Mouse (Mus musculus) forebrain, postnatal 0 days (tissue): ENCODE data around the gene Tesmin. TPM values are rescaled to one million over a fixed set of nuclear protein-coding genes. Genes with fewer than 3 reads are reported as not detected.

Experiments used
- ATAC-seq: fragments of 200-750 bp; cut with Nextera tagmentation; 2 replicates; pipeline ENCODE4 v1.8.0; 2017; ENCODE audit warnings: mild to moderate bottlenecking, moderate library complexity
- DNase-seq: peaks from one replicate; pipeline ENCODE4 v3.0.0-alpha.2; 2015
- H3K27ac ChIP-seq: fragments of 300-500 bp; sonication (generic); 2 replicates; pipeline ENCODE4 v1.5.1; 2014; ENCODE audit warnings: low read depth, mild to moderate bottlenecking, antibody characterized with exemption, low read length, moderate library complexity, mixed read lengths
- H3K27me3 ChIP-seq: fragments of 300-500 bp; sonication (generic); 2 replicates; pipeline ENCODE4 v1.6.1; 2014; ENCODE audit warnings: mild to moderate bottlenecking, low read length, mixed read lengths; ENCODE audit not compliant: insufficient read depth
- H3K36me3 ChIP-seq: fragments of 300-500 bp; sonication (generic); 2 replicates; pipeline ENCODE4 v1.6.1; 2014; ENCODE audit warnings: mild to moderate bottlenecking, moderate library complexity; ENCODE audit not compliant: insufficient read depth
- H3K4me1 ChIP-seq: fragments of 300-500 bp; sonication (generic); 2 replicates; pipeline ENCODE4 v1.6.1; 2014; ENCODE audit warnings: antibody characterized with exemption; ENCODE audit not compliant: insufficient read depth
- H3K4me2 ChIP-seq: fragments of 300-500 bp; sonication (generic); 2 replicates; pipeline ENCODE4 v1.6.1; 2014; ENCODE audit warnings: low read depth, mild to moderate bottlenecking, moderate library complexity
- H3K4me3 ChIP-seq: fragments of 300-500 bp; sonication (generic); 2 replicates; pipeline ENCODE4 v1.5.1; 2014; ENCODE audit warnings: low read depth, low read length, mixed read lengths
- H3K9ac ChIP-seq: fragments of 300-500 bp; sonication (generic); 2 replicates; pipeline ENCODE4 v1.6.1; 2014; ENCODE audit warnings: mild to moderate bottlenecking
- H3K9me3 ChIP-seq: fragments of 300-500 bp; sonication (generic); 2 replicates; pipeline ENCODE4 v1.6.1; 2016; ENCODE audit warnings: low read length
- CTCF ChIP-seq: sonication (generic); IDR thresholded peaks from 2 replicates; pipeline ENCODE4 v1.5.1; 2016; ENCODE audit warnings: antibody characterized with exemption, control low read depth, low read depth
- WGBS: fragments of 180-500 bp; shearing (Covaris S2); extraction: QIAGEN DNeasy Blood & Tissue Kit; methylation state at CpG from one replicate; pipeline ENCODE4 v1.1.7; 2014; 5-methylcytosine and 5-hydroxymethylcytosine counted together
- polyA plus RNA-seq: library from polyadenylated mRNA; unstranded; fragments of >200 nt; fragmentation: Nextera tagmentation; extraction: Ambion mirVana; gene quantifications from 2 replicates; pipeline ENCODE4 v1.2.1, GENCODE M21; 2015
- total RNA-seq: library from RNA; depleted of rRNA; stranded (reverse); fragments of >200 nt; gene quantifications from 2 replicates; pipeline ENCODE4 v1.2.3, GENCODE M21; 2014

Gene Tesmin
- total and polyA plus RNA-seq, 2 experiments from 2014 or later, result 0.71 to 1.5 TPM

- Histone ChIP-seq H3K4me1 (no peaks in the 10 kb centered on the region), H3K36me3 (no peaks in the 10 kb centered on the region), H3K4me3 (no peak overlapping the region), H3K9ac (no peak overlapping the region), H3K4me2 (no peak overlapping the region), H3K27ac (no peak overlapping the region), H3K27me3 (no peaks in the 10 kb centered on the region), H3K9me3 (no peaks in the 10 kb centered on the region)
- no peak for DNase-seq
- WGBS, result 92% methylated on average over 3 of the region's 3 CpGs
- no peak for ATAC-seq
- TF ChIP-seq CTCF, result no peak
These were observed 20.4 kb upstream of the Tesmin start for GRCm38 (mm10) chr19:3368276-3368675.

GRCm38 (mm10) chr19:3373380-3373779, 15.3 kb upstream of the Tesmin start:
- Histone ChIP-seq H3K4me3 (no peak overlapping the region), H3K27ac (no peak overlapping the region), H3K4me1 (no peaks in the 10 kb centered on the region), H3K27me3 (no peaks in the 10 kb centered on the region), H3K9ac (no peak overlapping the region), H3K4me2 (no peak overlapping the region), H3K9me3 (no peaks in the 10 kb centered on the region), H3K36me3 (no peaks in the 10 kb centered on the region)
- ATAC-seq (no peak), DNase-seq (no peak)
- TF ChIP-seq CTCF, result no peak
- 75% methylated on average over 12 of the region's 12 CpGs for WGBS

GRCm38 (mm10) chr19:3374028-3374427, 14.6 kb upstream of the Tesmin start:
- Histone ChIP-seq H3K4me1 (no peaks in the 10 kb centered on the region), H3K4me3 (no peak overlapping the region), H3K27me3 (no peaks in the 10 kb centered on the region), H3K27ac (no peak overlapping the region), H3K9me3 (no peaks in the 10 kb centered on the region), H3K36me3 (no peaks in the 10 kb centered on the region), H3K4me2 (no peak overlapping the region), H3K9ac (no peak overlapping the region)
- ATAC-seq, result no peak
- TF ChIP-seq CTCF, result peak; percentile 23; the same call in 1 of the 2 replicates
- WGBS, result 57% methylated on average over 2 of the region's 2 CpGs
- DNase-seq, result no peak

- H3K4me1 ChIP-seq, result no peaks in the 10 kb centered on the region
- H3K4me2 ChIP-seq, result no peak overlapping the region
- DNase-seq (no peak), ATAC-seq (no peak)
- TF ChIP-seq CTCF, result no peak
- no peaks in the 10 kb centered on the region for H3K36me3 ChIP-seq
- no peak overlapping the region for H3K4me3 ChIP-seq
- no peaks in the 10 kb centered on the region for H3K9me3 ChIP-seq
- no peak overlapping the region for H3K9ac ChIP-seq
- WGBS, result 75% methylated on average over 7 of the region's 7 CpGs
- no peak overlapping the region for H3K27ac ChIP-seq
- no peaks in the 10 kb centered on the region for H3K27me3 ChIP-seq
These were observed 12.6 kb upstream of the Tesmin start for GRCm38 (mm10) chr19:3375945-3376495.

- no peak for ATAC-seq
- WGBS, result 30% methylated on average over 4 of the region's 4 CpGs
- H3K9me3 ChIP-seq, result no peaks in the 10 kb centered on the region
- DNase-seq, result no peak
- H3K4me1 ChIP-seq, result no peaks in the 10 kb centered on the region
- TF ChIP-seq CTCF, result no peak
- H3K27ac ChIP-seq, result no peak overlapping the region
- no peaks in the 10 kb centered on the region for H3K36me3 ChIP-seq
- no peak overlapping the region for H3K4me2 ChIP-seq
- H3K4me3 ChIP-seq, result no peak overlapping the region
- H3K27me3 ChIP-seq, result no peaks in the 10 kb centered on the region
- no peak overlapping the region for H3K9ac ChIP-seq
These were observed 11.5 kb upstream of the Tesmin start for GRCm38 (mm10) chr19:3376966-3377715.

- no peak for TF ChIP-seq CTCF
- Histone ChIP-seq H3K4me2 (no peak overlapping the region), H3K4me1 (no peaks in the 10 kb centered on the region), H3K27ac (no peak overlapping the region), H3K4me3 (no peak overlapping the region), H3K9ac (no peak overlapping the region), H3K36me3 (no peaks in the 10 kb centered on the region), H3K9me3 (no peaks in the 10 kb centered on the region), H3K27me3 (no peaks in the 10 kb centered on the region)
- WGBS, result 91% methylated on average over 3 of the region's 3 CpGs
- ATAC-seq (no peak), DNase-seq (no peak)
These were observed 10.0 kb upstream of the Tesmin start for GRCm38 (mm10) chr19:3378614-3379013.

- no peak for ATAC-seq
- no peak overlapping the region for H3K27ac ChIP-seq
- no peaks in the 10 kb centered on the region for H3K4me1 ChIP-seq
- TF ChIP-seq CTCF, result no peak
- no peaks in the 10 kb centered on the region for H3K27me3 ChIP-seq
- no peaks in the 10 kb centered on the region for H3K9me3 ChIP-seq
- no peak overlapping the region for H3K4me2 ChIP-seq
- DNase-seq, result no peak
- H3K36me3 ChIP-seq, result no peaks in the 10 kb centered on the region
- no peak overlapping the region for H3K9ac ChIP-seq
- 77% methylated on average over 6 of the region's 6 CpGs for WGBS
- H3K4me3 ChIP-seq, result no peak overlapping the region
These were observed 596 bp upstream of the Tesmin start for GRCm38 (mm10) chr19:3388061-3388460.
